Mouse (Mus musculus): ENCODE measurements around the gene Elovl7.

Gene Elovl7

DNA sequence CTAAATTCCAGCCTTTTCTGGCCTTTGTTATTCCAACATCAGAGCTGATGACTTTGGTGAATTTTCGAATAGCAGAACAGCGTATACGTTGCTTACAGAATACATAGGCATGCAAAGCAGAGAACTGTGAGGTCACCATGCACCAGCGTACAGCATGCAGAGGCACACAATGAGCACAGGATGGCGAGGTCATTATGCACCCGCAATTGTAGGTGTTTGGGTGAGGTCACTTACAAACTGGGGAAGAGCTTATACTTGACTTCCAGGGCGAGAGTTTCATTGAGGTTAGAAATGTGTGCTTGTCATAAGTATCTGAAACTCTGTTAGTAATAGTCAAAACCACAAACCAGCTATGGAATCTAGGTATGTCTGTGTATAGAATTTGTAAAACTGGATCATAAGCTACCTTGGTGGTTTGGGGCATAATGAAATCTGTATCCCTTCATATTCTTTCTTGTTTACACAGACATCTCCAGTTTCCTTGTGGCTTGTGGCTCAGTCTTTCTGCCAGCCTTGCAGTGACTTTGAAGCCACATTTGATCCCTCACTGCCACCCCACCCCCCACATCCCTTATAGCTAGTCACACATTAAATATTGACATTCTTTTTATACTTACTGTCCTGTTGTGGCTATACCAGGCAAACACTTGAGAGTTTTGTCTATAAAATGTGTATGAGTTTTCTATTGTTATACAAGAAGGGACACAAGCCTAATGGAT lies 88.9 kb downstream of the Elovl7 start:
- in situ Hi-C loops (cut with MboI) = no loop called here

DNA sequence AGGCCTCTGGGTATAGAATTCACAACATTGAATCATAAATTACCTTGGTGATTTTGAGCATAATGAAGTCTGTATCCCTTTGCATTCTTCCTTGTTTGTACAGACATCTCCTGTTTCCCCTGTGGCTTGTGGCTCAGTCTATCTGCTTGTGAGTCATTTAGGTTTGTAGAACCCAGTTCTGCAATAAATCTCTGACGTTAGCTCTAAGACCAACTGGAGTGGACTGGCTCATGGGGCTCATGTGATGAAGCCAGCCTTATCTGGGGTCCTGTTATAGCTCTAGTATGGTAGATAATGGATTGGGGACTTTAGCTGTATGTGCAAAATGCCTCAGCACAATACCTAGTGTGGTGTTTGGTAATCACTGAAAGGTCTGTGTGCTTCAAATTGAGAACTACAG lies 89.6 kb downstream of the Elovl7 start:
- in situ Hi-C loops (cut with MboI) = no loop called here

DNA sequence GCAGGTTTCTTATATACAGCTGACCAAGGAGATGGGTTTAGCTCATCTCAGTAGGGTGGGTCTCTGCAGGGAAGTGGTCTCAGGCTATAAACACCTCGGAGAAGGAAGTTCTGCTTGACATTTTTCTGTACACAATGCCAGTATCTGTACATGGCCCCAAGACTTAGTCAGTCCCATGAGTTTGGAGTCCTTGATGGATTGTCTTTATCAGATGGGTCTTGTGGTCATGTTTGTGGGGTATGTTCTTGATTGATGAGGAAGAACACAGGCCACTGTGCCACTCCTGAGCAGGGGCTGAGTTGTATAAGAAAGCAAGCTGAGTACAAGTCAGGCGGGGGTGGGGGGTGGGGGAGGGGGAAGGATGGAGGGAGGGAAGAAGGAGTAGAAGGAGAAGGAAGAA lies 90.5 kb downstream of the Elovl7 start:
- in situ Hi-C loops (cut with MboI) = no loop called here

DNA sequence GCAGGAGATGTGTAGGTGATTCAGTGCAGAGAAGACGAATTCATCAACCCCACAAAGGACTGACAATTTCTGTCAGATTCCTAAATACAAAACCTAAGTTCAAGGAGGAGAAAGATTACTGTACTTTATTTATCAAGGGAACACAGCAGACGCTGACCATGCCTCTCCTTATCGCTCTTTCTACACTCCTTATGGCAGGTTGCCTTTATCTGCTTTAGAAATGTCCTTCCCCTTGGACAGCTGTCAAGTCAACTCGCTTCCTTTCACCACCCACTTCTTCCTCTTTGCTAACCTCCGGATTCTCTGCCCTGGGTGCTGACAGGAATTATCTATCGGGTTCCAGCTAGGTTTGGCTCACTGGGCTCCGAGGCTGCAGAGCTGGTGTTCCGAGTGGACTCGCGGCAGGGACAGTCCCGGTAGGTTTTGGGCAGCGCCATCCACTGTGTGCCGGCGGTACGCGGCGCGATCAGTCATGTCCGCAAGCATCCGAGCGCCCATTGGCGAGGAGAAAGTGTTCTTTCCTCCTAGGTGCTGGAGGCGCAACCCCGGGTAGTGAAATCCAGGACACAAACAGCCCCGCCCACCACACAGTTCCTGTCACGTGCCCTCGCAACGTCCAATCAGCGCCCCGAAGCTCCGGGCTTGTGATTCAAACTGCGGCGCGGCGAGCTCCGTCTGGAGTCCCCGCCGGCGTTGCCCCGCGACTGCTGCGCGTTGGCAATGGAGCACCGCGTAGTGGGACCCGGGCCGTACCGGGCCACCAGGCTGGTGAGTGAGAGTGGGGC lies 101.7 kb downstream of the Elovl7 start, which contains the start of gene Depdc1b:
Gene Depdc1b (plus strand): TSS at position 631 of the 785 bp plus-strand sequence.
- in situ Hi-C loops (cut with MboI) = no loop called here

DNA sequence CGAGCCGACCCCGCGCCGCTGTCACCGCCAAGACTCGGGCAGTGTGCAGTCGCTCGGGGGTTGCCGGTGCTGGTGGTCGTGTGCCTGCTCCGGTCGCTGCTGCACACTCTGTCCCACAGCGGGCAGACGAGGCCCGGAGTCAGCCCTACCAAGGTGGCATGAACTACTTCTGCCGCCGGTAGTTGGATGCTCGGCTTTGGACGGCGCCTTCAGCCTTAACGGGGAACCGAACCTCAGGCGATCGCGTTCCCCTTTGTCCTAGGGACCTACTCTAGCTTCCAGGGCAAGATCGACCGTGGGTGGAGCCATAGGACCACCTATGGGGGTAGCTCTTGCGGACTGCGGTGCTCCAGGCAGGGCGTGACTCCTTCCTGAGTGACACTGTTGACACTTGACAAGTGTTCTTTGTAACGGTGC lies 102.3 kb downstream of the Elovl7 start:
- in situ Hi-C loops (cut with MboI) = no loop called here

DNA sequence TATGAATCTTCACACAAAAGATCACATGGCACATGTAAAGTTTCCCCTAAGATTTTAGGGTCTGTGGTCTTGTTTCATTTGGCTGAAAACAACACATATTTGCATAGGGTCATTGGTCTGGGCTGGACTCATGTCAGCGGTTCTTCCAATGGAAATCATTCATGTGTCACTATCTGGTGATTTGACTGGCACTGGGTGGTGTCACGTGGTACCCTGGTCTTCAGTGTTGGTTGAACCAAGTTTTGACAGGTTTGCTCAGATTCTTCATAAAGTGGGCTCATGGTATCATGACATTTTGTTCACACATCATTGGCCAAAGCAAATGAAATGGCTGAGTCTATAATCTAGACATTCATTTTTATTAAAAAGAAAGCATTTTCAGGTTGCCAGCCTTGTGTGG lies 103.2 kb downstream of the Elovl7 start:
- in situ Hi-C loops (cut with MboI) = no loop called here

DNA sequence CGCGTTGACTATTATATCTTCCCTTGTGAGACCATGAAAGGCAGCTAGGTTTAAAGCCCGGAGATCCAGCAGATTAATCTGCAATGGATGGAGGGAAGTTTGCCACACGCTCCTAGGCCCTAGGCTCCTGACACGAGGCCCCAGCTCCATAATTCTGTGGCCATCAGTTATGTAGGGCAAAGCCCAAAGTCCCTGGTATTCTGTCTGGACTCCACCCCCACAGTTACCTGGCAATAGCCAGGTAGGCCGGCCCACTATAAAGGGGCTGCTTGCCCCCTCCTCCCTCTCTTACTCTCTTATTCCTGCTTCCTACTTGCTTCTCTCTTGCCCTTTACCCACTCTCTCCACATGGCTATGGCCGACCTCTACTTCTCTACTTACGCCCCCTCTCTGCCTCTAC lies 104.8 kb downstream of the Elovl7 start:
- in situ Hi-C loops (cut with MboI) = no loop called here

DNA sequence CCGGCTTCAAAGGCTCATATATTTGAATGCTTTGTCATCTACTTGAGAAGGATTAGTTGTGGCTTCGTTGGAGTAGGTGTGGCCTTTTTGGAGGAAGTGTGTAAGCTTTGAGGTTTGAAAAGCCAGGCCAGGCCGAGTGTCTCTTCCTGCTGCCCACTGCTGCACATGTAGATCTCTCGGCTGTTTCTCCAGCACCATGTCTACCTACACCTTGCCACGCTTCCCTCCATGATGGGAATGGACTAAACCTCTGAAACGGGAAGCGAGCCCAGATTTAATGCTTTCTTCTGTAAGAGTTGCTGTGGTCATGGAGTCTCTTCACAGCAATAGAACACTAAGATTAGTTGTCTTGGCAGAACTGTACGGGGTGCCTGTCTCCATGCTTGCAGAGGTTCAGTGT lies 106.0 kb downstream of the Elovl7 start:
- in situ Hi-C loops (cut with MboI) = no loop called here

DNA sequence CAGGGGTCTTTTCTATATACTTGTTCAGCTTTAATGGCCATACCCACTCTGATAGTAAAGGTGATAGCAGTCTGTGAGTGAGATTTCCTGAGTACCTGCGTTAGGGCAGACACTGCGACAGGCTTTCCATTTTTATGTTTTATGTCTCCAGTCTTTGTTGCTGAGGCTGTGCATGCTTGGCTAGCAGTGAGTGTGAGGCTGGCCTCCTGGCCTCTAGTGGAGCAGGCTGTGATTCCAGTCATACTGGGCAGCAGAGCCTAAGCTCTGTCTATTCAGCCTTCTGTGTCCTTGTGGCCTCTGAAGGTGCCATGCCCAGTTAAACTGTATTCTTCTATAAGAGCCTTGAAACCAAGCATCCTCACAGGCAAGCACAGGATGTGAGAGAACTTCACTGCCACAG lies 108.3 kb downstream of the Elovl7 start:
- in situ Hi-C loops (cut with MboI) = no loop called here

DNA sequence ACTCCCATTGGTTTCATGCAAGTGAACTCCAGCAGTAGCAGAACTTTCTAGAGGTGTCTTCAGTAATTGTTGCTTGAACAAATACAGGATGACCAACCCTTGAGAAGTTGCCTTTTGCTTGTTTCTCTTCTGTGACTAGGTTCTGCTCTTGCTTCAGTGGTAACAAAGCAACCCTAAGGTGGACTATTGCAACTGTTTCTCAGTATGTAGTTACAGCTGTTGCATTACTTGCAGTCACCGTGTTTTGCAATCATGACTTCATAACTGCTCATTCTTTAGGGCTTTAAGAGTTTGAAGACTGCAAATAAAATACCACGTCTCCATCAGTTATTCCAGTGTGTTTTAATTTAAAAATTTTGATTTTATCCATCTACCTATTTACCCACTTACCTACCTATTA lies 109.1 kb downstream of the Elovl7 start:
- in situ Hi-C loops (cut with MboI) = no loop called here

DNA sequence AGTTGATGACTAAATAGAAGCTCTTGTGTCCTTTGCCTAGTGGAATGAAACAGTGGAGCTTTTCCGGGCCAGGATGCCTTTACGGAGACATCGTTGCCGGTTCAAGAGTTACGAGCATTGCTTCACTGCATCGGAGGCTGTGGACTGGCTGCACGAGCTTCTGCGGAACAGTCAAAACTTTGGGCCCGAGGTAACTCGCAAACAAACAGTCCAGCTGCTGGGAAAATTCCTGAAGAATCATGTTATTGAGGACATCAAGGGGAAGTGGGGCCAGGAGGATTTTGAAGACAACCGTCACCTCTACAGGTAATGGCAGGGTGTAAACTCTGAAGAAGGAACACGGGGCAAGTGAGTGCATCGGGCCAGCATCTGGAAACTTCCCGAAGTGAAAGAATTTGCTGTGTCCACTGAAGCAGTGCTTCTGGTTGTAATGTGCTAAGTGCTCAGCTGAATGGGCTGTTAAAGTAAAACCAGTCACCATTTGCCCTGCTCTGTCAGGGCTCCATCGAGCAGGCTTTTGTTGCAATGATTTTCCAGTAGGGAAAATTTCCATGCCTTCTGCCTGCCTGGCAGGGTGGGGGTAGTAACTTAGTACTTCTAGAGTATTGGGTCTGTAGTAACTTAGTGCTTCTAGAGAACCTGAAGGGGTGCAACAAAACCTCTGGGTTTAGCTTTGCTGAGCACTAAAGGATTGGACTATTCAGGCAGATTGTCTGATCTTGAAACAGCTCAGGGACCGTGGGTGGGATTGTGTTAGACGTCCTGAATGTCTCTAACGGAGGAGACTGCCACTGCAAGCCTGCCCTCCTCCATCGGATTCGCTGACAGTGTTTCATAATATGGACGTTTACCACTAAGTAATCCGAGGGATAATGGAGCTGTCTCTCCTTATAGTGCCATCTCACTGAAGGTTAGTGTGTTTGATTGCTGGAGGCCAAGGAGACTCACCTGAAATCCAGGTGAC lies 109.9 kb downstream of the Elovl7 start:
- in situ Hi-C loops (cut with MboI) = no loop called here

DNA sequence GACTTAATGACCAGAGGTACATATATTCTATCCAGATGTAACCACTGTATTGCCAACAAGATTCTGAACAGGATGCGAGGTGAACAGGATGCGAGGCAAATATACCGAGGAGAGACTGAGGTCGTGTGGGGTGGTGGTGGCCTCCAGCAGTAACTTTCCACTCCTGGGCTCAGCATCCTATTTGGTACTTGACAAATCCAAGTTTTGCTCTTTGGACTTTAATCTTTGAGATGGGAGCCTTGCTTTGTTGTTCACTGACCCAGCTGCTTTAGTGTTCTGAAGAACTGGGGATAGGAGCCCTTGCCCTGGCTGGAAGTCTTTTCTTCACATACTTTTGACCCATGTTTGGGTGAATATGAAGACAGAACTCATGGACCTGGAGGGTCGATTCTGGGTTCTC lies 111.7 kb downstream of the Elovl7 start:
- in situ Hi-C loops (cut with MboI) = loop anchor here (25.0 kb wide), 2 partner anchors 164 to 886 kb away; partner anchors contain the start of genes Ercc8 and Ndufaf2

DNA sequence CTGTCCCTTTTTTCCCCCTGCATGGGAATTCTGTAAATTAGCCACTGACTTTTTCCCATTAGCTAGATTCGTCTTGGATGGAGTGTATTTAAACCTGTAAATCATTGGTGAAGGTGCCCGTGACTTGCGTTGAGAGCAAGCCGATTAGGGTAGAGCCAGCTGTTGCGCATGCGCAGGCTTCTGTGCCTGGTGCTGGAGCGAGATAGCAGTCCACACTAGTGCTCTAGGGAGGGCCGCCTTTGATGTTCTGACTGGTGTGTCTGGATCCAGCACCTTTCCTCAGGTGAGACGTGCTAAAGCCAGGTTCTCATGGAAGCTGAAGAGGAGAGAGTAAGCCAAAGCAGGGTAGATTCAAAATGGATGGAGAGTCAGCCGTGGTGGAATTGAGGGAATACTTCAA lies 112.1 kb downstream of the Elovl7 start:
- in situ Hi-C loops (cut with MboI) = loop anchor here (25.0 kb wide), 2 partner anchors 164 to 886 kb away; partner anchors contain the start of genes Ercc8 and Ndufaf2

DNA sequence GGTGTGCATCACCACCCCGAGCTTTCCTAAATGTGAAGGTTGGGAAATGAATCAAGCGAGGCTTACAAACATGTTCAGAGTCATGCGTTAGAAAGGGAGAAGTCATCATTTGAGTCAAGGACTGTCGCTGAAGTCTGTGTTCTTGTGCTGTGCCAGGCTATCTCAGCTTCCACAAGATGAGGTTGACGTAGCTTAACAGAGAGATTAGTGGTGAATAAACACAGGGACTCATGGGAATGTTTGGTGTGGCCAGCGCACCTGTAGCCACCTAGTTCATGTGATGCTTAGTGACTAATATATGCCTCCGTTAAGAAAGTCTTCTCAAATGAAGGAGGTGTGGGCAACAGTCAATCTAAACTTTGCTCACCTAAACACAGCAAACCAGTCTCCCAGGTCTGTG lies 112.8 kb downstream of the Elovl7 start:
- in situ Hi-C loops (cut with MboI) = loop anchor here (25.0 kb wide), 2 partner anchors 165 to 885 kb away; partner anchors contain the start of genes Ercc8 and Ndufaf2

DNA sequence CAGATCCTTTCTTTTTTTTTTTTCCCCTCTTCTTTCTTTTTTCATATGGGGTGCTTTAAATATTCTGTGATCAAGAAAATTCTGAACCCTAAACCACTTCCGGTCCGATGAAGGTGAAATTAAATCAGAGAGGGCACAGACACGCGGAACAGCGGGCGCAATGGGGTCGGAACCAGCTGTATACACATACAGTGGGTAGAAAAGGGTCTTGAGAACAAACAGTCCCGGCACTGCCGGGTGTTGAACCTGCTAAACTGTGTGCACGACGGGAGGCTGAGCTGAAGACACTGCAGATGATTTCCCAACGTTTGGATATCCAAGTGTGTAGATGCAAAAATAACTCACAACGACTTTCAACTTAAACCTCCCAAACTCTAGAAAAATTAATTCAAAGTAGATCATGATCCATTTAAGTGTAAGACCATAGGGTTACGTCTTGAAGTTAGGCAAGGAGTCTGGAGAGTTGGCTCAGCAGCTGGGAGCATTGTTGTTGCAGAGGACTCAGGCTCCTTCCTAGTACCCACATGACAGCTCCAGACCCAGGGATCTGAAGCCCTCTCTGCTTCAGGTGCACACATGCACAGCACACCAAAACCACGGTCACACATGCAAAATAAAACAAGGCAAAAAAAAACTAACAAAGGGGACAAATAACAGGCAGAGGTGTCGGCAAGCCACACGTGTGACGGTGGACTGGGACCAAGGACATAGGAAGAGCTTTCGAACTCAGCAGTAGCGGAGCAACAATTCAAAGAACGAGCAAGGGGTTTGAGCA lies 114.4 kb downstream of the Elovl7 start:
- in situ Hi-C loops (cut with MboI) = loop anchor here (25.0 kb wide), 2 partner anchors 166 to 884 kb away; partner anchors contain the start of genes Ercc8 and Ndufaf2

DNA sequence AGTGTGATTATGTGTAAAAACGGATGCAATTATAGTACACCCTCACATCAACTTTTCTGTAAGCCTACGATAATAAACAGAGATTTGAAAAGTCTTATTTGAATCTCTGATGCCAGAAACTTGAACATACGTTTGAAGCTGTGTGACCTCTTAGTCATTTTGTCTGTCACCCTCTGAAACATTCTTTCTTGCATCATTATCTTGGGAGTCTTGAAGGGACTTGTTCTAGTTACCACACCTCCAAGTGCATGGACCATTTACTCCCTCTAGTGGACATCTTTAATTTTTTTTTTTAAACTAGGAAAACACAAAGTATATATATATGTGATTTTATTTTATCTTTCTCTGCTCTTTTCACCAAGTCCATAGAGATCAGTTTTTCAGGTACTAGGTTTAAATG lies 115.5 kb downstream of the Elovl7 start:
- in situ Hi-C loops (cut with MboI) = loop anchor here (25.0 kb wide), 2 partner anchors 167 to 883 kb away; partner anchors contain the start of genes Ercc8 and Ndufaf2
